Mouse (Mus musculus): ENCODE results near the gene Col13a1.

The Col13a1 gene

DNA sequence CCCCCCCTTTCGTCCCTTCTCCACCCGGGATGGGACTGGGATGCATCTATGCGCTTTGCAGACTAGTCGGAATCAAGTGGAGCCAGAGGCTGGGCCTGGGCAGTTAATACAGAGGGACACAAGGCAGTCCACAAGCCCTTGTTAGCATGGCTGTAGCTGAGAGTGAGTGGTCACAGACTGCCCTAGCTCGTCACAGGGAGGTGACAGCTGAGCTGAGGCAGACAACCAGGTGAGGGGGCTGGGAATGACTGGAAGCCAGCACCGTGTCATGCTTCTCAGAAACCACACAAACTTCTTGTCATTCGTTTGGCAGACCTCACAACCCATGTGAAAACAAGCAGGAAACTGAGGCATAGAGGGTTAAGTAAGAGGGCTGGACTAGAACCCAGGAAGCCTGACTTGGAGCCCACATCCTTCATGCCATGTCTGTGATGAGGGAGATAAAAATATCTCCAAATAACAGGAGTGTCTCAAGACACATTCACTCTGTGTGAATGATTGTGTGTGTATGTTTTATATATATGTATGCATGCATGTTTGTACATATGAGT lies 10.8 kb downstream of the Col13a1 start:
- no peak for DNase-seq (ENCODE audit: low read depth, low spot score)

GRCm38 (mm10) chr10:61967207-61967606 lies 11.7 kb downstream of the Col13a1 start:
- DNase-seq (ENCODE audit: low read depth, low spot score) = no peak

DNA sequence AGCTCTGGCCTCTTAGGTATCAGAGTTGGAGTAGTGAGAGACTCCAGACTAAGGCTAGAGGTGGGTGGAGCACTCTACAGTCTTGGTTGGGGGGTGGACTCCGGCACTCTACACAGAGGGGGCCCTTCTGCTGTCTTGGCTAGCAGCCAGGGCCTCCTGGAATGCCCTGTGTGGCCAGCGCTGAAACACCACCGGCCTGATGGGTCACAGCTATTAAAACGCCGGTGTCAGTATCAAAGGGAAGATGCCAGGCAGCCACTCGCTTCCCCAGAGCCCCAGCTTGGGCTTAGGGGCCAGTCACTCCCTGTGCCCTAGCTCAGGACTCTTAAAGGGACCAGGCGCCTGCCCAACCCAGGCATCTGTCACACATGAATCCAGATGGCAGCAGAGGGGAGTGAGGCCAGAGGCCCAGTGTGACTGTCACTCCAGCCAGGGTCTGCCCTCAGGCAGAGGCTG lies 13.5 kb downstream of the Col13a1 start:
- DNase-seq (ENCODE audit: low read depth, low spot score) = no peak

- DNase-seq (ENCODE audit: low read depth, low spot score) = no peak
Measured at GRCm38 (mm10) chr10:61956718-61957117, 22.2 kb downstream of the Col13a1 start.

DNA sequence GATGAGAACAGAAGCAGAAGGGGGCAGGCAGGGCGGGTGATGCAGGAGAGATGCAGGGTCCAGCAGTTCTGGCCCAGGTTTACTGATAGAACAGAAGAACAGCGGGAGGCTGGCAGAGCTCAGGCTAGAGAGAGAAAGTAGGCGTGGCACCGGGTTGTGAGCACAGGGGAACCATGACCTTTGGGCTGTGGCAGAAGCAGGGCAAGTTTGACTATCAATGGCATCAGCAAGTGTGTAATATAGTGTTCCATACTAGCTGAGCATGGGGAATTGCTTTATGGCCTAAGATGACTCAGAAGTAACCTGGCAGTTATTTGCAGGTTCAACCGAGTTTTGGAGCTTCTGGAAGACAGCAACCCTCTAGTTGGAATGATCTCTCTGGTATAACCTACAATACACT lies 25.0 kb downstream of the Col13a1 start:
- DNase-seq (ENCODE audit: low read depth, low spot score) = no peak

- peak; percentile 34 for DNase-seq (ENCODE audit: low read depth, low spot score)
Measured at GRCm38 (mm10) chr10:61949542-61949941, 29.4 kb downstream of the Col13a1 start.

GRCm38 (mm10) chr10:61944386-61944785 lies 34.5 kb downstream of the Col13a1 start:
- DNase-seq (ENCODE audit: low read depth, low spot score) = no peak

- DNase-seq (ENCODE audit: low read depth, low spot score) = no peak
Measured at GRCm38 (mm10) chr10:61943480-61943879, 35.4 kb downstream of the Col13a1 start.

- DNase-seq (ENCODE audit: low read depth, low spot score) = no peak
Measured at GRCm38 (mm10) chr10:61942719-61943118, 36.2 kb downstream of the Col13a1 start.

GRCm38 (mm10) chr10:61936211-61937121 lies 42.4 kb downstream of the Col13a1 start:
- no peak for DNase-seq (ENCODE audit: low read depth, low spot score)

GRCm38 (mm10) chr10:61931678-61932077 lies 47.2 kb downstream of the Col13a1 start:
- DNase-seq (ENCODE audit: low read depth, low spot score) = no peak

- no peak for DNase-seq (ENCODE audit: low read depth, low spot score)
Measured at GRCm38 (mm10) chr10:61929901-61930300, 49.0 kb downstream of the Col13a1 start.

DNA sequence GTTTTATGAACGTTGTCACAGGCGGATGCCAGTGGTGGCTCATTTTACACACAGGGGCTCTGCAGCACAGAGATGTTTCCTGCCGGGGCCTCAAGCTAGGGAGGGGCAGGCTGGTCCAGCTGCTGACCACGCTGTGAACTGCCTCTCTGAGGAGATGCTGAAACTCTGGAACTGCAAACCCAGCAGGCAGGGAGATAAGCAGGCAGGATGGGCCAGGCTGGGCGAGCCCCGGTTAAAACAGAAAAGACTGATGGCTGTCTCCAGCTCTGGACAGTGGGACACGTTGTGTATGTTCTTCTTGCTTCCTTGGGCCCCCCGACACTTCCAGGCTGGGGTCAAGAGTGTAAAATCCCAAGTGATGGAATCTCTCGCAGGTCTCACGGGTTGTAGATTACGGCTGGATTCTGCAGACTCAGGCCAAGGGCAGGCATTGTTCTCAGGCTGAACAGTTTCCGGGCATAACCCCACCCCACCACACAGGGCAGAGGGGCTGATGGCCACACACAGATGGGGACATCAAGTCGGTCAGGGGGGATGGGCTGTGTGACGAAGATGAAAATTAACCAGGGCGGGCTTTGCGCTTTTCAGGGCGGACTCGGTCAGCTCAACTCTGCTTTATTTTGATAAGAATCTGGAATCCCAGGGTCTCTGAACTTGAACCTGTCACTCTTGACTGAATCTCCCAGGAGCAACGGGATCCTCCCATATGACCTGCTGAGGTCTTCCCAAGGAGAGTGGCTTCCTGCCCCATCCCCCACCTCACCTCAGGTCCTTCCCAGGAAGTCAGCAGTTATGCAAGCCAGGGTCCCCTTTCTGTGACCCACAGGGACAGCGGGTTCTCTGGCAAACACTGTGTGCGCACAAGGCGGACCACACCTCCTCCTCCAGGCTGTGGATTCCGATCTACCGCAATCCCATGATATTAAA lies 49.9 kb downstream of the Col13a1 start:
- no peak for DNase-seq (ENCODE audit: low read depth, low spot score)

DNA sequence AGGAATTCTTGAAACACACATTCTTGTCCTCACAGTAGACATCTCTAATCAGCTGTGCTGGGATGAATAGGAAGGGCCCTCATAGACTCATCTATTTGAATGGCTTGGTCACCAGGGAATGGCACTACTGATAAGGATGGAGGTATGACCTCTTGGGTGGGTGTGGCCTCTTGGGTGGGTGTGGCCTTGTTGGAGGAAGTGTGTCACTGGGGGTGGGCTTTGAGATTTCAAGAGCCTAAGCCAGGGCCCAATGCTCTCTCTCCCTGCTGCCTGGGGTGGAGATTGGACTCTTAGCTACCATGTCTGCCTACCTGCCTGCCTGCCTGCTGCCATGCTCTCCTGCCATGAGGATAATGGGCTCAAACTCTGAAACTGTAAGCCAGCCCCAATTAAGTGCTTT lies 53.2 kb downstream of the Col13a1 start:
- no peak for DNase-seq (ENCODE audit: low read depth, low spot score)

DNA sequence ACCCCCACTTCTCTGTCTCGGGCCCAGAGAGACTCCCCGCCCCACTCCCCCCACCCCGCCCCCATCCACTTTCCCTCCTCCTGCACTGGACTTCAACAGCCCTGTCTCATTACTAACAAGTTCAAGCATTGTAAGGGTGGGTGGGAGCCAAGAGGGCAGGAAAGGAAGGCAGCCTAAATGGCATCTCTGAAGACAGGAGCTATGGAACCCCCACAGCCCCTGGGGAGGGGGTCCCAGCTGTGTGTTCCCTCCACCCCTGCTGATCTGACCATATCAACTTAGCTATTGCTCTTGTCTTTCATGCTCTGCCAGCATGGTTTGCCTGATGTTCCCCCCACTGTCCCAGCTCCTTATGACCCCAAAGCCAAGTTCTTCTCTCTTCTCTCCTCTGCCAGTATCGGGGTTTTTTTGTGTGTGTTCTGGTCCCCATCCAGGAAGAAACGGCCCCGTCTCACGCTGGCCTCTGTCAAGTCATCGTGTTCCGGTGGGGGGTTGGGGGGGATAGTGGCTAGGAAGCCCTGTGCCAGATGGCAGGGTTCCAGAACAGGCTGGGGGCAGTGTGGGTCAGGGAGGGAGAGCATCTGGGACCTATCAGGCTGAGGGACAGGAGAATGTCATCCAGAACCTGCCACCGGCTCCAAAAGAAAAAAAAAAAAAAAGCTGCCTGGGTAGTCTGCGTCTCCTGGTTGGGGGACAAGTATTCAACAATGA lies 58.1 kb downstream of the Col13a1 start:
- DNase-seq (ENCODE audit: low read depth, low spot score) = no peak

DNA sequence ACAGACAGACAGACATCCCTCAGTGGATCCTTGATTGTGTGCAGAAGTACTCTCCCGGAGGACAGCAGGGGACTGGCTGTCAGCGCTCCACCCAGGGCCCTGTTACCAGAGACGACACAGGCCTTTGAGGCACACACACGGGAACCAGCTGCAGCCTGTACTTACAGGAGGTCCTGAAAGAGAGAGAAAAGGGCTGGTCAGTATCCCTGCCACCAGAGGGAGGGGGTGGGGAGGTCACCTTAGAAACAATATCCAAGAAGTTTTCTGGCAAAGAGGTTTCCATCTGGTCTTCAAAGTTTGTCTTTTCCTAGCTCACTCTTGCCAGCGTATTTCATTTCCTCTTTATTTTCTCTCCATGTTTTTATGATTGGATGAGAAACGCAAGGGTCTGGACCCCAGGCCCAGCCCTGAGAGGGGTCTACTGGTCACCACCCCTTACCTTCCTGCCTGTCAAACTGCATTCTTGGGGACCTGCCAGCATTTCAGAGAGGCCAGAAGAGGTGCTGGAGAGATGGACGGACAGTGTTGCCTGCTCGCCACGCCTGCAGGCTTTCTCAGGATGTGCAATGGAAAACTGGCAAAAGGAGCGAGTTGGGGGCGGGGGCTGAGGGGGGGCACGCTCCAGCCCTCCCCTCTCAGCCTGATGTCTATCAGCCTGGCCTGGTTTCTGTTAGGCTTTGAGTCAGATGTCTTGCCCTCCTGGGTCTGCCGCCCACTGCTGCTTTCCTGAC lies 58.8 kb downstream of the Col13a1 start:
- DNase-seq (ENCODE audit: low read depth, low spot score) = no peak

- DNase-seq (ENCODE audit: low read depth, low spot score) = no peak
Measured at GRCm38 (mm10) chr10:61919496-61919895, 59.4 kb downstream of the Col13a1 start.

DNA sequence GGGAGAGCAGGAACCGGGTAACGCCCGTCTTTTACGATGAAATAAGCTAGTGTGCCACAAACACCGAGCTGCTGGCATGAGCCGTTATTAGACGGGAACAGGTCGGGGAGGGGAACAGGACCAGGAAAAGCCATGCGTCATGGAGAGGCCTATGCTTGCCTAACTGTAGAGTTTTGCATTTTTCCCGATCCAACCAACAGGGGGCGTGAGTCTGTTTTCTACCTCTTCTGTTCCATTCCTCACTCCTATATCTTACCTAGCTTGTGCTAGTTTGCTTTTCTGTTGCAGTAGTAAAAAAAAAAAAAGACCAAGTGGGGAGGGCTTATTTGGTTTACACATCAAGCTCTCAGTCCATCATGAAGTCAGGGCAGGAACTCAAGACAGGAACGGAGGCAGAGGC lies 61.8 kb downstream of the Col13a1 start:
- DNase-seq (ENCODE audit: low read depth, low spot score) = no peak

- no peak for DNase-seq (ENCODE audit: low read depth, low spot score)
Measured at GRCm38 (mm10) chr10:61911770-61912169, 67.1 kb downstream of the Col13a1 start.

DNA sequence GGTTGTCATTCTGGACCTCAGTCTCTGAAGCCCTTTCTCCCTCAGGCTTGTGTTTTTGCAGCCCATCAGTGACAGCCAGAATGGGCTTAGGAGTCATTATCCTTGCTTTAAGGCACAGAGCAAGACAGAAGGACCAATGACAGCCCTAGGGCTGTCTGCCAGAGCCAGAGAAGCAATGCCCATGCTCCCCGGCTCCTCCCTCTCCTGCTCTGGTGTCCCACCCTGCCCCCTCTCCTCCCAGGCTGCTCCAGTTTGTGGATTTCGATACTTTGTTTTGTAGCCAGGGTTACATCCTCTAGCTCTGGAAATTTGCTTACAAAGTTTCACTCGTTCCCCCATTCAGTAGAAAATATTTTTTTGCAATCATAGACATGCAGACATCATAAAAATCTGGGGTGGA lies 69.9 kb downstream of the Col13a1 start:
- no peak for DNase-seq (ENCODE audit: low read depth, low spot score)

DNA sequence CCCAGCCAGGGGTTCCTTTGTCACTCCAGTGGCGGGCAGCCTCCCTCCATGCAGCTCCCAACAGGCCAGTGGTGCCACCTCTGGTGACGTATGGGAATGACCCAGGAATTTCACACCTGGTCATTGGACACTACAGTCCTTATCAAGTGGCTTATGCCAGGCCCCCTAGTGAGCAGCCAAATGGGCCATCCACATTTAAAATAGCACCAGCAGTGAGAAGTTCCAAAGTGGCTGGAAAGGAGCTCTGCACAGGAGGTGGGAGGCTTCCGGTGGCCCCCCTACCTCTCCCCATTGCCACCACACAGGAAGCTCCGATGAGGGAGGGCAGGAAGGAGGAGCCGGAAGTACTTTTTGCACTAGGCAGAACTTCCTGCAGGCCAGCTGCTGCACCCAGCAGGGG lies 72.7 kb downstream of the Col13a1 start:
- DNase-seq (ENCODE audit: low read depth, low spot score) = no peak
